Mouse (Mus musculus): Measurements from ENCODE around the gene St6galnac3.

Gene St6galnac3

GRCm38 (mm10) chr3:153472583-153473471 is 252.1 kb downstream of the St6galnac3 start:
- DNase-seq (ENCODE audit: low spot score in 2 of 2) = no peak

GRCm38 (mm10) chr3:153463849-153464248 is 261.1 kb downstream of the St6galnac3 start:
- no peak for DNase-seq (ENCODE audit: low spot score in 2 of 2)

GRCm38 (mm10) chr3:153460173-153460572 is 264.8 kb downstream of the St6galnac3 start:
- no peak for DNase-seq (ENCODE audit: low spot score in 2 of 2)

GRCm38 (mm10) chr3:153458593-153458992 is 266.4 kb downstream of the St6galnac3 start:
- DNase-seq (ENCODE audit: low spot score in 2 of 2) = no peak

- no peak for DNase-seq (ENCODE audit: low spot score in 2 of 2)
These were observed 267.3 kb downstream of the St6galnac3 start for GRCm38 (mm10) chr3:153457701-153458100.

- DNase-seq (ENCODE audit: low spot score in 2 of 2) = peak in 1 of 2 experiments; percentile 17
These were observed 267.8 kb downstream of the St6galnac3 start for GRCm38 (mm10) chr3:153457203-153457602.

GRCm38 (mm10) chr3:153456227-153456626 is 268.7 kb downstream of the St6galnac3 start:
- DNase-seq (ENCODE audit: low spot score in 2 of 2) = no peak

- DNase-seq (ENCODE audit: low spot score in 2 of 2) = no peak
These were observed 271.6 kb downstream of the St6galnac3 start for GRCm38 (mm10) chr3:153453127-153454049.

- no peak for DNase-seq (ENCODE audit: low spot score in 2 of 2)
These were observed 272.5 kb downstream of the St6galnac3 start for GRCm38 (mm10) chr3:153452299-153452996.

- no peak for DNase-seq (ENCODE audit: low spot score in 2 of 2)
These were observed 283.6 kb downstream of the St6galnac3 start for GRCm38 (mm10) chr3:153441329-153441728.

- no peak for DNase-seq (ENCODE audit: low spot score in 2 of 2)
These were observed 288.6 kb downstream of the St6galnac3 start for GRCm38 (mm10) chr3:153436076-153437021.

- no peak for DNase-seq (ENCODE audit: low spot score in 2 of 2)
These were observed 292.0 kb downstream of the St6galnac3 start for GRCm38 (mm10) chr3:153433010-153433409.

GRCm38 (mm10) chr3:153432053-153432816 is 292.7 kb downstream of the St6galnac3 start:
- DNase-seq (ENCODE audit: low spot score in 2 of 2) = no peak

- no peak for DNase-seq (ENCODE audit: low spot score in 2 of 2)
These were observed 295.1 kb downstream of the St6galnac3 start for GRCm38 (mm10) chr3:153429840-153430239.

- no peak for DNase-seq (ENCODE audit: low spot score in 2 of 2)
These were observed 303.1 kb downstream of the St6galnac3 start for GRCm38 (mm10) chr3:153421918-153422290.

GRCm38 (mm10) chr3:153421060-153421917 is 303.7 kb downstream of the St6galnac3 start:
- no peak for DNase-seq (ENCODE audit: low spot score in 2 of 2)

GRCm38 (mm10) chr3:153419331-153419730 is 305.6 kb downstream of the St6galnac3 start:
- DNase-seq (ENCODE audit: low spot score in 2 of 2) = no peak

GRCm38 (mm10) chr3:153417001-153417400 is 308.0 kb downstream of the St6galnac3 start:
- DNase-seq (ENCODE audit: low spot score in 2 of 2) = no peak

GRCm38 (mm10) chr3:153416383-153416782 is 308.6 kb downstream of the St6galnac3 start:
- DNase-seq (ENCODE audit: low spot score in 2 of 2) = no peak

Measured in frontal cortex, postnatal 14 days (tissue).